Mouse (Mus musculus) stomach, embryonic 16.5 days (tissue): ENCODE measurements around the gene Aldh3b1. TPM values are rescaled to one million over a fixed set of nuclear protein-coding genes. Genes with fewer than 3 reads are reported as not detected.

Source experiments
- ATAC-seq: fragments of 200-750 bp; cut with Nextera tagmentation; 2 replicates; pipeline ENCODE4 v1.8.0; 2017; ENCODE audit warnings: moderate number of reproducible peaks, moderate TSS enrichment; ENCODE audit not compliant: insufficient read depth, low FRiP score
- H3K27ac ChIP-seq: fragments of 300-500 bp; sonication (generic); 2 replicates; pipeline ENCODE4 v1.5.1; 2014; ENCODE audit warnings: low read length
- H3K27me3 ChIP-seq: fragments of 300-500 bp; sonication (generic); 2 replicates; pipeline ENCODE4 v1.6.1; 2014; ENCODE audit warnings: low read length, control low read depth, mixed read lengths; ENCODE audit not compliant: control insufficient read depth, insufficient read depth
- H3K36me3 ChIP-seq: fragments of 300-500 bp; sonication (generic); 2 replicates; pipeline ENCODE4 v1.6.1; 2014; ENCODE audit warnings: low read length; ENCODE audit not compliant: control insufficient read depth, insufficient read depth
- H3K4me1 ChIP-seq: fragments of 300-500 bp; sonication (generic); 2 replicates; pipeline ENCODE4 v1.6.1; 2014; ENCODE audit warnings: low read length, control low read depth, mixed read lengths; ENCODE audit not compliant: control insufficient read depth, insufficient read depth
- H3K4me2 ChIP-seq: fragments of 300-500 bp; sonication (generic); 2 replicates; pipeline ENCODE4 v1.6.1; 2014; ENCODE audit warnings: low read depth, low read length, mixed read lengths
- H3K4me3 ChIP-seq: fragments of 300-500 bp; sonication (generic); replicated peaks from 2 replicates; pipeline ENCODE4 v1.5.1; 2014; ENCODE audit warnings: mild to moderate bottlenecking, low read length
- H3K9ac ChIP-seq: fragments of 300-500 bp; sonication (generic); 2 replicates; pipeline ENCODE4 v1.6.1; 2014; ENCODE audit warnings: low read length
- H3K9me3 ChIP-seq: fragments of 300-500 bp; sonication (generic); replicated peaks from 2 replicates; pipeline ENCODE4 v1.6.1; 2016; ENCODE audit warnings: low read length, control low read depth; ENCODE audit not compliant: control insufficient read depth
- WGBS: fragments of 180-500 bp; shearing (Covaris S2); extraction: QIAGEN DNeasy Blood & Tissue Kit; methylation state at CpG from one replicate; pipeline ENCODE4 v1.1.7; 2014; 5-methylcytosine and 5-hydroxymethylcytosine counted together
- polyA plus RNA-seq: library from polyadenylated mRNA; unstranded; fragments of >200 nt; fragmentation: Nextera tagmentation; extraction: Ambion mirVana; gene quantifications from 2 replicates; pipeline ENCODE4 v1.2.1, GENCODE M21; 2015

Aldh3b1 gene
- polyA plus RNA-seq, 1 experiment from 2014 or later: 4.9 TPM

- Histone ChIP-seq H3K4me3 (no peak overlapping the region), H3K27ac (no peak overlapping the region), H3K4me1 (no peaks in the 10 kb centered on the region), H3K9me3 (no peaks in the 10 kb centered on the region), H3K36me3 (no peaks in the 10 kb centered on the region), H3K27me3 (no peaks in the 10 kb centered on the region), H3K9ac (no peak overlapping the region), H3K4me2 (no peak overlapping the region)
- no peak for ATAC-seq
- WGBS: 67% methylated on average over 14 of the region's 14 CpGs
These were observed 18.9 kb upstream of the Aldh3b1 start for GRCm38 (mm10) chr19:3948546-3948945.

GRCm38 (mm10) chr19:3947813-3948212 is 18.2 kb upstream of the Aldh3b1 start:
- no peak for ATAC-seq
- H3K27me3 ChIP-seq: no peaks in the 10 kb centered on the region
- H3K4me3 ChIP-seq: no peak overlapping the region
- H3K4me2 ChIP-seq: no peak overlapping the region
- no peak overlapping the region for H3K9ac ChIP-seq
- no peaks in the 10 kb centered on the region for H3K36me3 ChIP-seq
- H3K9me3 ChIP-seq: no peaks in the 10 kb centered on the region
- WGBS: 84% methylated on average over 3 of the region's 3 CpGs
- peaks cover 3% of the 10 kb centered on the region; the same call in 1 of the 2 replicates for H3K4me1 ChIP-seq
- no peak overlapping the region for H3K27ac ChIP-seq

- 20% methylated on average over 2 of the region's 2 CpGs for WGBS
- H3K4me2 ChIP-seq: no peak overlapping the region
- no peaks in the 10 kb centered on the region for H3K27me3 ChIP-seq
These were observed 17.1 kb upstream of the Aldh3b1 start for GRCm38 (mm10) chr19:3946715-3947114.

DNA sequence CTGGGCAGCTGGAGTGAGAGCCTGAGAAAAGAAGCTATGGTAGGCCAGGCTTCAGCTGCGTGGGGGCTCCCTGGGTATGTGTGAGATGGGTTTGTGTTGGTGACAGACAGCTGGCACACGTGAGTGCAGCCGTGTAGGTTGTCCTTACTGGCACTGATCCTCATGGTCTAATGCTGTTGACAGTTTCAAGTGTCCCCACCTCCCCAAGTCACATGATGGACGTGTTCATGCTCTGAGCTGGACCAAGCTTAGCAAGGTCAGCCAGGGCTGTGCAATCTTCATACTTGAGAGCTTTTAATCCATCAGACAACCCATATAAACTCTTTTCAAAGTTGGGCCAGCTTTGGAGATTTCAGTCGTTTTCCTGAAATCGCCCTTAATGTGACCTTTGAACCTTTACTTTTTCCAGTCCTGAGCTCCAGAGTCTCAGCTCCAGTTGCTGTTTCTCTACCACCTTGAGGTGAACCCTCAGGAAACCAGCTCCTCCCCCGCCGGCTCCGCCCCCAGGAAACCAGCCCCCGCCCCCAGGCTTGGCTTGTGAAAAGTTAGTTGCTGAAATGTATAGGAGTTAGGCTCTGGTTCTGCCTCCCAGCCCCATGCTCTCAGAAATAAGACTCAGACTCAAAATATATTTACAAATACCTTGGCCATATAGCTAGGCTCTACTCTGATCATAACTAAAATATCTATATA is 16.4 kb upstream of the Aldh3b1 start:
- Histone ChIP-seq H3K27me3 (no peaks in the 10 kb centered on the region), H3K4me2 (no peak overlapping the region), H3K9me3 (no peaks in the 10 kb centered on the region), H3K36me3 (no peaks in the 10 kb centered on the region), H3K4me1 (peaks cover 3% of the 10 kb centered on the region; the same call in 1 of the 2 replicates), H3K9ac (no peak overlapping the region), H3K4me3 (no peak overlapping the region), H3K27ac (no peak overlapping the region)
- ATAC-seq: no peak; the same call in 1 of the 2 replicates
- 28% methylated on average over 10 of the region's 10 CpGs for WGBS

More at GRCm38 (mm10) chr19:3946715-3947114, 17.1 kb upstream of the Aldh3b1 start:
- ATAC-seq: peak; percentile 35; the same call in 1 of the 2 replicates
- H3K36me3 ChIP-seq: no peaks in the 10 kb centered on the region
- H3K4me3 ChIP-seq: no peak overlapping the region
- H3K9ac ChIP-seq: no peak overlapping the region
- peaks cover 3% of the 10 kb centered on the region; the same call in 1 of the 2 replicates for H3K4me1 ChIP-seq
- H3K27ac ChIP-seq: no peak overlapping the region
- H3K9me3 ChIP-seq: no peaks in the 10 kb centered on the region

DNA sequence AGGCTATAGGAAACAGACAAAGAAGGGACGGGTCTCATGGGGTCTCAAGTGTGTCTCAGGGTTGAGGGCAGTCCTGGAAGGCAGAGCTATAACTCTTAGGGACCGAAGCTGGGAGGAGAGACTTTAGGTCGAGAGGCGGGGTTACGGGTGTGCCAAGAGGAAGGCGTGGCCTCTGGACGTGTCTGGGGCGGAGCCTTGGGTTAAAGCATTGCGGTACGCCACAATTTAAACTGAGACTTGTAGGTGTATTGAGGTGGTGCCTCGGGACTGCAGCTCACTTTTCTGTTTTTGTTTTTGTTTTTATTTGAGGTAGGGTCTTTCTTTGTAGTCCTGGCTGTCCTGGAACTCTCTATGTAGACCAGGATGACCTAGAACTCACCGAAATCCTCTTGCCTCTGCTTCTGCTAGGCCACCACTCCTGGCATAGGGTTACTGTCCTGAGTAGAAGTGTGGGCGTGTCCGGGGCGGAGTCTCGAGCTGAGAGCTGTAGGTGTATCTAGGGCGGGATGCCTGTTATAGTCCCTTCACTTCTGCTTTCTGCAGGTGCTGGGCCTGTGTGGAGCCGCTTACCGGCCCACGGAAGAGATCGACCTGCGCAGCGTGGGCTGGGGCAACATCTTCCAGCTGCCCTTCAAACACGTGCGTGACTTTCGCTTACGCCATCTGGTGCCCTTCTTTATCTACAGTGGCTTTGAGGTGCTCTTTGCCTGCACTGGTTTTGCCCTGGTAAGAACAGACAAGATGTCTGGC is 13.6 kb upstream of the Aldh3b1 start:
- peaks cover 3% of the 10 kb centered on the region; the same call in 1 of the 2 replicates for H3K4me1 ChIP-seq
- peak; percentile 78 for ATAC-seq
- WGBS: 23% methylated on average over 27 of the region's 27 CpGs
- no peaks in the 10 kb centered on the region for H3K9me3 ChIP-seq
- H3K36me3 ChIP-seq: no peaks in the 10 kb centered on the region
- H3K4me2 ChIP-seq: peak overlapping the region; percentile 39; the same call in 1 of the 2 replicates
- H3K4me3 ChIP-seq: peak overlapping the region; percentile 23; the same call in 1 of the 2 replicates
- H3K9ac ChIP-seq: no peak overlapping the region
- no peaks in the 10 kb centered on the region for H3K27me3 ChIP-seq
- no peak overlapping the region for H3K27ac ChIP-seq

DNA sequence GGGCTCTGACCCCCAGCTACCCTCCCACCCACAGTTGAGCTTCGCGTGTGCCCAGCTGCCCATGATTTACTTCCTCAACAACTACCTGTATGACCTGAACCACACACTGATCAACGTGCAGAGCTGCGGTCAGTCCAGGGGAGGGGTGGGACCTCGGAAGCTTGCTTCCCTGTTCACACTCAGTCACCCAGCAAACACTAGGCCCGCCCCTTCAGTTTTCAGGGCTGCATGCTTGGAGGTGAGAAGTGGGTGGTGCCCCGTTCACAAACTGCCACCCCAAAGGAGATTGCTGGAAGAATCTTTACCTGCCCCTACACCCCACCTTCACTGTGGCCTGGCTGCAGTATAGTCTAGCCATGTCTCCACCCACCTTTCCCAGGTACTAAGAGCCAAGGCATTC is 12.7 kb upstream of the Aldh3b1 start:
- H3K27me3 ChIP-seq: no peaks in the 10 kb centered on the region
- no peaks in the 10 kb centered on the region for H3K9me3 ChIP-seq
- H3K4me1 ChIP-seq: peaks cover 3% of the 10 kb centered on the region; the same call in 1 of the 2 replicates
- no peak overlapping the region for H3K4me2 ChIP-seq
- H3K9ac ChIP-seq: no peak overlapping the region
- WGBS: 76% methylated on average over 7 of the region's 7 CpGs
- H3K27ac ChIP-seq: no peak overlapping the region
- ATAC-seq: no peak
- no peaks in the 10 kb centered on the region for H3K36me3 ChIP-seq
- H3K4me3 ChIP-seq: no peak overlapping the region

GRCm38 (mm10) chr19:3935896-3936850 is 6.6 kb upstream of the Aldh3b1 start:
- Histone ChIP-seq H3K4me3 (peak overlapping the region; percentile 58), H3K9ac (peak overlapping the region; percentile 79), H3K36me3 (no peaks in the 10 kb centered on the region), H3K4me1 (peaks cover 16% of the 10 kb centered on the region), H3K27me3 (no peaks in the 10 kb centered on the region), H3K27ac (peak overlapping the region; percentile 38), H3K9me3 (no peaks in the 10 kb centered on the region), H3K4me2 (peak overlapping the region; percentile 82)
- 8% methylated on average over 22 of the region's 22 CpGs for WGBS
- no peak for ATAC-seq

DNA sequence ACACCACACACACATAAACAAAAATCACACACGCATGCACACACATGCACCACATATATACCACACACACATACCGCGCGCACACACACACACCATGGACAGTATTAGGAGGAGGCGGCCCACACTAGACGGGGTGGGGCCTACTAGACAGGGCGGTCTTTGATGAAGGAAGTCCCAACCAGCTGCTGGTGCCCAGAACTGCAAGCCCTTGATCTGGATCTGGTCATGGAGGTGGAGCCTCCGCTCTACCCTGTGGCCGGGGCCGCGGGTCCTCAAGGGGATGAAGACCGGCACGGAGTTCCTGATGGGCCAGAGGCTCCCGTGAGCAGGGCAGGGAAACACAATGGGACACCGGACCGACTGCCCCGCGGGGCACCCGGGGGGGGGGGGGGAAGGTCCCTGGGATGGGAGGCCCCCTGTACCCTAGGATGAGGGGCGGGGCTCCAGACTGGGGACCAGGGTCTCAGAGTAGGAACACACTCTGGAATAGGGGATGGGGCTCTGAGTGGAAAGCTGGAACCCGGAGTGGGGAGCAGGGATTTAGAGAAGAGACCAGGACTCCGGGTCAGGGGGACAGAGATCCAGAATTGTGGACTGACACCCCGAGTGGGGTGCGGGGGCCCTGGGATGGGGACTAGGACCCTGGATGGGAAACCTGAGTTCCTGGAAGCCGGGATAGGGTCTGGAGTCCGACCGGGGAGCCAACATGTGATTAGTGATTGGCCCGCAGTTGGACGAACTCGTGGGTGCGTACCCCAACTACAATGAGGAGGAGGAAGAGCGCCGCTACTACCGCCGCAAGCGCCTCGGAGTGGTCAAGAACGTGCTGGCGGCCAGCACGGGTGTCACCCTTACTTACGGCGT is 5.7 kb upstream of the Aldh3b1 start, which contains the start of gene Unc93b1:
Unc93b1 (plus strand) TSS at position 155 of the 864 bp plus-strand sequence.
- Histone ChIP-seq H3K4me1 (peaks cover 22% of the 10 kb centered on the region), H3K27me3 (no peaks in the 10 kb centered on the region), H3K9ac (peak within 1 kb of the TSS; percentile 79), H3K4me3 (peak within 1 kb of the TSS; percentile 58), H3K4me2 (peak within 1 kb of the TSS; percentile 82), H3K9me3 (no peaks in the 10 kb centered on the region), H3K36me3 (no peaks in the 10 kb centered on the region), H3K27ac (peak within 1 kb of the TSS; percentile 38)
- 7% methylated on average over 42 of the region's 42 CpGs for WGBS
- peak; percentile 90 for ATAC-seq
